Mouse (Mus musculus) lung, embryonic 15.5 days (tissue): ENCODE results near the gene Cxcl12. TPM values are rescaled to one million over a fixed set of nuclear protein-coding genes. Genes with fewer than 3 reads are reported as not detected.
A peak's percentile ranks its signal among the peaks of the same experiment; 100 is the strongest.

Experiments
- ATAC-seq: fragments of 200-750 bp; cut with Nextera tagmentation; 2 replicates; pipeline ENCODE4 v1.8.0; 2017; ENCODE audit warnings: moderate number of reproducible peaks, borderline replicate concordance; ENCODE audit not compliant: low FRiP score, low TSS enrichment; ENCODE audit errors: extremely low read depth
- H3K27ac ChIP-seq: fragments of 300-500 bp; sonication (generic); 2 replicates; pipeline ENCODE4 v1.5.1; 2015; ENCODE audit warnings: moderate library complexity, mild to moderate bottlenecking, inconsistent platforms
- H3K27me3 ChIP-seq: fragments of 300-500 bp; sonication (generic); 2 replicates; pipeline ENCODE4 v1.6.1; 2015; ENCODE audit warnings: inconsistent platforms
- H3K36me3 ChIP-seq: fragments of 300-500 bp; sonication (generic); 2 replicates; pipeline ENCODE4 v1.6.1; 2015; ENCODE audit warnings: inconsistent platforms
- H3K4me1 ChIP-seq: fragments of 300-500 bp; sonication (generic); 2 replicates; pipeline ENCODE4 v1.6.1; 2015; ENCODE audit warnings: inconsistent platforms
- H3K4me2 ChIP-seq: fragments of 300-500 bp; sonication (generic); 2 replicates; pipeline ENCODE4 v1.6.1; 2015; ENCODE audit warnings: inconsistent platforms, mild to moderate bottlenecking, moderate library complexity
- H3K4me3 ChIP-seq: fragments of 300-500 bp; sonication (generic); 2 replicates; pipeline ENCODE4 v1.5.1; 2015; ENCODE audit warnings: mild to moderate bottlenecking, inconsistent platforms
- H3K9ac ChIP-seq: fragments of 300-500 bp; sonication (generic); 2 replicates; pipeline ENCODE4 v1.6.1; 2015; ENCODE audit warnings: inconsistent platforms
- H3K9me3 ChIP-seq: fragments of 300-500 bp; sonication (generic); 2 replicates; pipeline ENCODE4 v1.6.1; 2016; ENCODE audit warnings: inconsistent platforms
- WGBS: fragments of 180-500 bp; shearing (Covaris S2); methylation state at CpG from one replicate; pipeline ENCODE4 v1.1.7; 2015; 5-methylcytosine and 5-hydroxymethylcytosine counted together
- polyA plus RNA-seq: library from polyadenylated mRNA; unstranded; fragments of >200 nt; fragmentation: Nextera tagmentation; extraction: Ambion mirVana; gene quantifications from 2 replicates; pipeline ENCODE4 v1.2.1, GENCODE M21; 2015

Gene Cxcl12
- polyA plus RNA-seq = 112 and 113 TPM in 2 replicates

DNA sequence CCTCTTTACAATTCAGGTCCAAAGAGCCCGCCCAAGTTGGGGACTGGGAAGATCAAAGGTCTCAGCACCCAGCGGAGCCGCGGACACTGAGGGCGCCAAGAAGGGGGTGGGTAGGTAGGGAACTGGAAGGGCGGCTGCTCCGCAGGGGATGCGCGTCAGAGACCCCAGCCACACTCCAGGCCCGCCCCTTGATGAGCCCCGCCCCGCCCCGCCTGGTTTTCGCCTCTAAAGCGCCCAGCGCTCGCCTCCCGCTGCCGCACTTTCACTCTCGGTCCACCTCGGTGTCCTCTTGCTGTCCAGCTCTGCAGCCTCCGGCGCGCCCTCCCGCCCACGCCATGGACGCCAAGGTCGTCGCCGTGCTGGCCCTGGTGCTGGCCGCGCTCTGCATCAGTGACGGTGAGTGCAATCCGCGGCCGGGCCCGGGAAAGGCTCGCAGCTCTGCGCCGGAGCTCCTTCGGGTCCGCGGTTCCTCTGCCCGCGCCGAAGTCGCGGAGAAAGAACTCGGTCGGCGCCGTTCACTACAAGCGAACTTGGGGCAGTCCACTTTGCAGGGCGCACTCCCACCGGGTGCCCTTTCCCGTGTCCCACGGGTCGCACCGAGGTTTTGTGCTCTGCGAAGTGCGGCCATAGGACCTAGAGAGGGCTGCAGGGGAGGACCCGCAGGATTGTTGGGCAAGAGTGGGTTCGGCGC is at the start of gene Cxcl12:
Gene Cxcl12 (plus strand): TSS at position 215 of the 691 bp plus-strand sequence.
- peaks cover 25% of the 10 kb centered on the region for H3K4me1 ChIP-seq
- H3K4me3 ChIP-seq = peak within 1 kb of the TSS; percentile 58
- peak; percentile 36; the same call in 1 of the 2 replicates for ATAC-seq
- no peaks in the 10 kb centered on the region for H3K9me3 ChIP-seq
- WGBS = under 1% methylated on average over 47 of the region's 64 CpGs
- peaks cover 49% of the 10 kb centered on the region; the same call in 1 of the 2 replicates for H3K27me3 ChIP-seq
- peak within 1 kb of the TSS; percentile 93 for H3K4me2 ChIP-seq
- peak within 1 kb of the TSS; percentile 65 for H3K9ac ChIP-seq
- H3K27ac ChIP-seq = 0 out of 2 replicates have a peak within 1 kb of the TSS, but pooled peaks have one; percentile 7
- no peaks in the 10 kb centered on the region for H3K36me3 ChIP-seq

DNA sequence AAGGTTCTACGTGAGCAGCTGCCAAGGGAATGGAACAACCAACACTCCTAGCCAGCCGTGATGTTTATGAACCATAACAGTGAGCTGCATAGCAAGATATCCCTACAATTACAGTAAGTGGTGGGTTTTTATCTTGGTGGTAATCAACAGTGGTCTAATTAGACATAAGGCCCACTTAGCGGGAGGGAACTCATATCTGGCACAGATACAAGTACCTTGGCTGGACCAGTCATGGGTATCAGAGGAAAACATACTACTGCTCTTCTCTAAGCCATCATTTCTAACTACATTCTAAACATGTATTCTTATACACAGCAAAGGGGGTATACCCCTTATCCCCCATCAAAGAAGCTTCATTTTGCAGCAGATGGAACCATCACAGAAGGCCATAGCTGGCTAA is 46.3 kb upstream of the Cxcl12 start:
- no peaks in the 10 kb centered on the region for H3K27me3 ChIP-seq
- no peak overlapping the region for H3K4me2 ChIP-seq
- H3K4me1 ChIP-seq = no peaks in the 10 kb centered on the region
- ATAC-seq = no peak
- no peak overlapping the region for H3K4me3 ChIP-seq
- no peak overlapping the region for H3K9ac ChIP-seq
- H3K27ac ChIP-seq = no peak overlapping the region
- WGBS = 89% methylated on average over 3 of the region's 3 CpGs
- H3K9me3 ChIP-seq = no peaks in the 10 kb centered on the region
- H3K36me3 ChIP-seq = no peaks in the 10 kb centered on the region

DNA sequence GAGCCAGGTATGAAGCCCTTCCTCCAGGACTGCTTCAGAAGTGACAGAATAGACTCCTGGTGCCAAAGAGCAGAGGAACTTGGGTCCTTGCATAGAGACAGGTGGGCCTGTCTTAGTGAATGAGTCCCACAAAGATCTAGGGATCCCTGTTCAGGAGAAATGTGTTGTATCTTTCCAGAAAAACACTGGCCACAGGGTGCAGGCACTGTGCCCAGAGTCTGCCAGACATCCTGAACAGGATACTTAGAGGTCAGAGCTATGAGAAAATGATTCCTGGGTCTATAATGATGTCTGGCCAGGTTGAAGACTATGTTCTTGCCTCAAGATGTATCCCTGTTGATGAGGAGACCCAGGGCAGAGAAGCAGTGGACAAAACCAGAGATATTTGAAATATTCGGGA is 42.0 kb upstream of the Cxcl12 start:
- WGBS = 84% methylated on average over 1 of the region's 1 CpGs
- no peaks in the 10 kb centered on the region for H3K36me3 ChIP-seq
- no peak for ATAC-seq

DNA sequence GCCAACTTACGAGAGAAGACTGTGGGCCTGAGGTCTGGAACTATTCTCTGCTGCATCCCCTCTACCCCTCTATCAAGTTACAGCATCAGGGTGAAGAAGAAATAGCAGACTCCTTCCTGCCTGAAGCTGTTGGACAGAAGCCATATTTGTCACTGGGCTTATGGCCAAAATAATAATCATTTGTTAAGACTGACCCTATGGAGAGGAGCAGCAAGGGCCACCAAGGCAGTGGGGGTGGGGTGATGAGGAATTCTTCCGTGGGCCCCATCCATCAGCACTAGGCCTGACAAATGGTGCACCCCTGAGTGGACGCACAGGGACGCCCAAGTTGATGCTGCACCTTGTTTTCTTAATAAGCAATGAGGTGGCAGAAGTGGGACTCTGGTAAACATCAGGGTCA is 38.9 kb upstream of the Cxcl12 start:
- Histone ChIP-seq H3K27ac (no peak overlapping the region), H3K36me3 (no peaks in the 10 kb centered on the region), H3K9me3 (no peaks in the 10 kb centered on the region), H3K4me3 (no peak overlapping the region), H3K4me2 (no peak overlapping the region), H3K27me3 (no peaks in the 10 kb centered on the region), H3K4me1 (peaks cover 20% of the 10 kb centered on the region), H3K9ac (no peak overlapping the region)
- 42% methylated on average over 4 of the region's 4 CpGs for WGBS
- peak; percentile 38; the same call in 1 of the 2 replicates for ATAC-seq

More for the DNA sequence above, 42.0 kb upstream of the Cxcl12 start:
- Histone ChIP-seq H3K4me2 (no peak overlapping the region), H3K27me3 (no peaks in the 10 kb centered on the region), H3K9ac (no peak overlapping the region), H3K4me3 (no peak overlapping the region), H3K9me3 (no peaks in the 10 kb centered on the region), H3K27ac (no peak overlapping the region), H3K4me1 (peaks cover 20% of the 10 kb centered on the region)

DNA sequence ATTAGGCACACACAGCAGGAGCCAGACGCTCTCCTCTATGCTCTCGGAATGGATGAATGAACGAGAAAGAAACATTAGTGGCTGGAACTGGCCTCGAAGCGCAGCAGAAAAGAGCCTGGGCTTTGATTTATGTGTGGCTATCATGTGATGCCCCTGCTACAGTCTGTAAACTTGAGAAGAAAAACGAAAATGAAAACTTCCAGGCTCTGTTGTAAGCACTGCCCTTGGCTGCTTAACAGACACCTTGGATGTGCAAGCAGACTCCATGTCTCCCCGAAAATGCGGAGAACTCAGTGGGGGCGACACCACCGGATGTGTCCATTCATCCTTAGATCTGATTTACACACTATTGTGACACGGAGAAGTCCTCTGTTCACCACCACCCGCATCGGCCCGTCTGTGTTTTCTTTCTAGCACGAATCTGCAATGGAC is 37.6 kb upstream of the Cxcl12 start:
- WGBS = 42% methylated on average over 15 of the region's 15 CpGs
- H3K27me3 ChIP-seq = no peaks in the 10 kb centered on the region
- no peak overlapping the region for H3K9ac ChIP-seq
- no peaks in the 10 kb centered on the region for H3K9me3 ChIP-seq
- H3K27ac ChIP-seq = no peak overlapping the region
- H3K4me2 ChIP-seq = peak overlapping the region; percentile 34
- no peak overlapping the region for H3K4me3 ChIP-seq
- ATAC-seq = no peak
- peaks cover 20% of the 10 kb centered on the region for H3K4me1 ChIP-seq
- H3K36me3 ChIP-seq = no peaks in the 10 kb centered on the region

DNA sequence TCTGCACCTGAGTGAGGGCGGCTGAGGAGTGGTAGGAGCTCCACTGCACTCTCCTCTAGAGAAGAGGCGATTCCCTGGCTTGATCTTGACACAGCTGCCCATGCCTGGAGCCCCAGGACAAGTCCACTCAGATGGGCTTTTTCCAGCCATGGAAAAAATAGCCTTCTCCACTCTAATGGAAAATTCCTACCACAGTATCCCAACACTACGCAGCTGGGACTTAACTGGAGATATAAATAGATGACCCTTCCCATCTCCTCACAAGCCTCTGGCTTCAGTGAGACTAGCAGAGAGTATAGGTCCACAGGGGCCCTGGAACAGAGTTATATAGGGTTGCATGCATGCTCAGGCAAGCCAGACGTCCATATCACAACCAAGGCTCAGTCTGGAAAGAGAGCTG is 33.8 kb upstream of the Cxcl12 start:
- Histone ChIP-seq H3K27ac (no peak overlapping the region), H3K9me3 (no peaks in the 10 kb centered on the region), H3K4me2 (no peak overlapping the region), H3K27me3 (no peaks in the 10 kb centered on the region), H3K9ac (no peak overlapping the region), H3K4me1 (peaks cover 12% of the 10 kb centered on the region), H3K36me3 (no peaks in the 10 kb centered on the region), H3K4me3 (no peak overlapping the region)
- no peak for ATAC-seq
- 60% methylated on average over 4 of the region's 4 CpGs for WGBS

DNA sequence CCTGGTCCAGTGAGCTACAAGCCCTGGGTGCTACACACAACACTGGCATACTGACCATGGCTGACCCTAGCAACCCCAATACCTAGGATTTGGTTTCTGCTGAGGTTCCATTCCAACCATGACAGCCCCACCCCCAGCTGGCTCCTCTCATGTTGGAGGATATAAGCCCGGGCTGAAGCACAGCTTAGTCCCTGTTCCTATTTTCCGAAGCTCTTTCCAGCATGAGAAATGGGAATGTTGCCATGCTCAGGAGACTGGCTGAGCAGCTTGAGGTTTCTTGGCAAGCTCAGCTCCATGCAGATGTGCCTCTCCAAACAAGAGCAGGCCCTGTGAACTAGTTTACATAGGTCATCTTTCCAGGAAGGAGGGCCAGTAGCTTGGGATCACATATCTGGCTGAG is 30.6 kb upstream of the Cxcl12 start:
- ATAC-seq = no peak
- H3K9me3 ChIP-seq = no peaks in the 10 kb centered on the region
- 51% methylated on average over 2 of the region's 2 CpGs for WGBS
- no peak overlapping the region for H3K4me3 ChIP-seq
- no peaks in the 10 kb centered on the region for H3K4me1 ChIP-seq
- H3K36me3 ChIP-seq = no peaks in the 10 kb centered on the region
- no peaks in the 10 kb centered on the region for H3K27me3 ChIP-seq
- H3K4me2 ChIP-seq = no peak overlapping the region
- H3K9ac ChIP-seq = no peak overlapping the region
- no peak overlapping the region for H3K27ac ChIP-seq

DNA sequence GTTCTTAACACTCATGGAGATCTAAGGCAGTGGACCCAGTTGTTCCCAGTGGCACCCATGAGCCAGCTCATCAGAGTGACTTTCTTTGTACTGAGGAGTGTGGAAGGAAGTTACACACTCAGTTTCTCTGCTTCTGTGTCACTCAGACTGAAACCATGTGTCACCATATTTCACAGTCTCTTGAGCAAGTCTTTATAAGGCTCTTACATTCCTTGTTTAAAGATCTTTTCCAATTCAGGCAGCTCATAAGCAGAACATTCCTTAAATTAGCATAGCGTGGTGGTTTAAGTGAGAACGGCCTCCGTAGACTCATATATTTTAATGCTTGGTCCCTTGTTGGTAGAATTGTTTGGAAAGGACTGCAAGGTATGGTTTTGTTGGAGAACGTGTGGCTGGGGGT is 27.4 kb upstream of the Cxcl12 start:
- WGBS = 86% methylated on average over 4 of the region's 4 CpGs
- H3K4me3 ChIP-seq = no peak overlapping the region
- H3K4me1 ChIP-seq = no peaks in the 10 kb centered on the region
- H3K4me2 ChIP-seq = no peak overlapping the region
- H3K9ac ChIP-seq = no peak overlapping the region
- ATAC-seq = no peak
- no peaks in the 10 kb centered on the region for H3K27me3 ChIP-seq
- H3K9me3 ChIP-seq = no peaks in the 10 kb centered on the region
- no peak overlapping the region for H3K27ac ChIP-seq
- no peaks in the 10 kb centered on the region for H3K36me3 ChIP-seq

DNA sequence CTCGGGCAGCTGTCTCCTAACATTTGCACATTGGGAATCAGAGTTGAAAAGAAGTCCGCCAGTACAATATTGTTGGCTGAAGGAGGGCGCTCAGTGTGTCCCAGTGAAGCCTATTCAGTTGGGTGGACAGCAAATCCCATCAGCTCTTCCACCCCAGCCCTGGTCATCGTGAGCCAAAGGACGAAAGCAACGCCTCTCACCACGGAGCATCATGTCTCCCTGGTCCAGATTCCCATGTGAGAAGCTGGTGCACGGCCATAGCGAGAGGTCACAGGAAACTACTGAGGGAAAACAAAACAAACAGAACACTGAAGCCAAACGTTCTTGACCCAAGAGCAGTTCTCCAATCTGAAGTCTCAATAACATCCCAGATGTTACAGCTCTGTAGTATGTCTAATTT is 21.4 kb upstream of the Cxcl12 start:
- Histone ChIP-seq H3K9ac (no peak overlapping the region), H3K4me3 (no peak overlapping the region), H3K36me3 (no peaks in the 10 kb centered on the region), H3K4me1 (no peaks in the 10 kb centered on the region), H3K27me3 (no peaks in the 10 kb centered on the region), H3K27ac (no peak overlapping the region), H3K9me3 (no peaks in the 10 kb centered on the region), H3K4me2 (no peak overlapping the region)
- ATAC-seq = no peak
- 71% methylated on average over 10 of the region's 10 CpGs for WGBS

DNA sequence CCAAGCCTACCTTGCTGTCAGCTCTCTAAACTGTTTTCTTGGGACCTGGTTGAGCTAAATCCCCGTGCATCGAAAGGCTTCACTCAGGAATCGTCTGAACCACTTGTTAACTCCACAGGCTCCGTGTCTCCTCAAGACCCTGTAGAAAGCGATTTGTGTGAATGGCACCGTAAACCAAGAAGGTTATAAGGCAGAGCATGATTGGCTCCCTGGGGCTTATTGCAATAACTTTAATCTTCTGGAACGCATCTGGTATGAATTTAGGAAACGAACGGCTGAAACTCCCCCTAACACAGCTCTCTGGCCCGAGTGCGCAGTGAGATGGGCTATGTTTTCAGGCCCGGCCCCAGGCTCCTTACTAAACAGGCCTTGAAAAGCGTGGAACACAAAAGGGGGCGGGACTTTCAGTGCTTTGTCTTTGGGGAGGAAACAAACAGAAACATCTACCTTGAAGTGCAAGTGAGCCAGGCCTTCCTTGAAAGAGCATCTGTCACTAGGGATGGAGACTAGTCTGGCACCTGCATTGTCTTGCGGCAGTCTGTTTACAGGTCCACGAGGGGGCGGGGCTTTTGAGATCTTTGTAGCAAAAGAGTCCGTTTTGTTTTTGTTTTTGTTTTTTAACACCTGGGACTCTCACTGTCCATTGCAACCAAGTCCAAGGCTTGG is 16.7 kb upstream of the Cxcl12 start:
- Histone ChIP-seq H3K4me2 (no peak overlapping the region), H3K36me3 (no peaks in the 10 kb centered on the region), H3K27me3 (no peaks in the 10 kb centered on the region), H3K9ac (no peak overlapping the region), H3K27ac (no peak overlapping the region), H3K9me3 (no peaks in the 10 kb centered on the region), H3K4me1 (peaks cover 7% of the 10 kb centered on the region), H3K4me3 (no peak overlapping the region)
- 35% methylated on average over 18 of the region's 18 CpGs for WGBS
- ATAC-seq = no peak

DNA sequence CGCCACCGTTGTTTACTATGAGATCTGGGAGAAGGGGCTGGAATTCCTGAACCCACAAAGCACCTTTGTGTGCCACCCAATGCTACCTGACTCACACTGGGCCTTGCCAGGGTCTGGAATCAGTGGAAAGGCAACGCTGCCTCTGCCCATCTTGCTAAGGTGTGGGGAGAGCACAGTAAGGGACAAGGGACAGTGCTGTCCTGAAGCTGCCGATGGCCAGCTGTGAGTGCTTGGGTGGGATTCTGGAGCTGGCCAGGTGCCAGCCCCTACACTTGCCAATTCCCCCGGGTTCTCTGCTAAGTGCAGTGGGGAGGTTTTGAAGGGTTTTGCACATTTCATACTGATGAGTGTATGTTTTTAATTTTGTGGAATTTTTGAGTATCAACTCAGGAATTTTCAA is 15.3 kb upstream of the Cxcl12 start:
- Histone ChIP-seq H3K9me3 (no peaks in the 10 kb centered on the region), H3K27ac (no peak overlapping the region), H3K36me3 (no peaks in the 10 kb centered on the region), H3K9ac (no peak overlapping the region), H3K4me3 (no peak overlapping the region), H3K4me1 (peaks cover 7% of the 10 kb centered on the region), H3K4me2 (no peak overlapping the region), H3K27me3 (no peaks in the 10 kb centered on the region)
- 45% methylated on average over 5 of the region's 5 CpGs for WGBS
- ATAC-seq = no peak

DNA sequence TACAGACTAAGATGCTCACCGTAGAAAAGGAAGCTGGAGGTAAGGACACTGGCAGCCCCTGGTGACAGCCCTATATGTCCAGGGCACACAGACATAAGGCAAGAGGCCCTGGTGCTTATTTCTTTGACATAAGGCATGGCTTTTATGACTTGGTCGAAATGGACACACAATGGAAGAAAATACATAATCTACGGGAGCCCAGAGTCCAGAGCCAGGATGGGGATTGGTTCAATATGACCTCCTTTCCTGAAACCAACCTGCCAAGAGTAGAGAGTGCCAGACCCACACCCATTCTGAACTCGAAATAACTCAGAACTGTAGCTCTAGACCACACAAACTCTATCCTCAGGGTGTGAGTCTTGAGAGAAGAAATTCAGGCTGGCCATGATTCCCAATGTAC is 11.5 kb upstream of the Cxcl12 start:
- no peak overlapping the region for H3K4me2 ChIP-seq
- ATAC-seq = no peak
- WGBS = 66% methylated on average over 4 of the region's 4 CpGs
- peaks cover under 1% of the 10 kb centered on the region; the same call in 1 of the 2 replicates for H3K27me3 ChIP-seq
- no peak overlapping the region for H3K4me3 ChIP-seq
- H3K4me1 ChIP-seq = peaks cover 13% of the 10 kb centered on the region
- H3K36me3 ChIP-seq = no peaks in the 10 kb centered on the region
- H3K27ac ChIP-seq = no peak overlapping the region
- H3K9me3 ChIP-seq = no peaks in the 10 kb centered on the region
- H3K9ac ChIP-seq = no peak overlapping the region
